Mouse (Mus musculus): Measurements from ENCODE around the gene Zfp963.
A peak's percentile ranks its signal among the peaks of the same experiment; 100 is the strongest.

Zfp963 gene

DNA sequence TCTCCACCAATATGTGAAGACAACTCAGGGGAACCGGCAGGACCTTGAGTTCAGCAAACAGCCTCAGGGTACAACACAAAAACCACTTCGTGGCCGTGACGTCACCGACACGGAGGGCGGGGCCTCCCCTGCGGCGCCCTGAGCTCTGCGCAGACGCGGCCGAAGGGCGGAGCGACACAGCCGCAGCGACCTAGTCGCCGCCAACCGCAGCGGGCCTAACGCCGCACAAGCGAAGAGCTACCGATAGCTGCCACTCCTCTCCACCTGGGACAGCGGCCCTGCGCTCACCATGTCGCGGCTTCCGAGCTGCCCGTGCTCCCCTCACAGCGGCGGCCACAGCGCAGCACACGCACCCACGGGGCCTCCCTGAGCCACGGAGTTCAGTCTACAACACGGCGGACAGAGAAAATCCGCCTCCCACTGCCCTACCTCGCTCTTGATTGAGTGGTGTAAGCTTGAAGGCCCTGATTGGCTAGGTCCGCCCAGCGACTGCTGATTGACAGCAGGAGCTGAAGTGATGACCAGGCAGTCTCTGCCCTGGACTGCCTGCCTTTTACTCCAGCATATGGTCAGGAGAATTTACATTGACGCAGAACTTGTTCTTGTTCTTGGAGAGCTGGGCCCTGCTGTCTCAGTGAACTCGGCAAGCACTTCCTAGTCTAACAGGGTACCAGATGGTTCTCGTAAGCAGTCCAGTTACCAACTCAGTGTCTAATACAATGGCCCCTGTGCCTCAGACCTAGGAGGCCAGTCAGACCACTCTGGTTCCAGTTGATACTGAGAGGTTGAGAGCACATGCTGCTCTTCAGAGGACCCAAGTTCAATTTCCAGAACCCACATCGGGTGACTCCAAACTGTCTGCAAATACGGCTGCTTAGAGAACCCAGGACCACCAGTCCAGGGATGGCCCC is at the start of gene Zfp963:
Gene Zfp963, minus strand, starts transcription at position 427 of the 911 bp plus-strand sequence.
- peak; percentile 98 for DNase-seq (ENCODE audit: low spot score)

DNA sequence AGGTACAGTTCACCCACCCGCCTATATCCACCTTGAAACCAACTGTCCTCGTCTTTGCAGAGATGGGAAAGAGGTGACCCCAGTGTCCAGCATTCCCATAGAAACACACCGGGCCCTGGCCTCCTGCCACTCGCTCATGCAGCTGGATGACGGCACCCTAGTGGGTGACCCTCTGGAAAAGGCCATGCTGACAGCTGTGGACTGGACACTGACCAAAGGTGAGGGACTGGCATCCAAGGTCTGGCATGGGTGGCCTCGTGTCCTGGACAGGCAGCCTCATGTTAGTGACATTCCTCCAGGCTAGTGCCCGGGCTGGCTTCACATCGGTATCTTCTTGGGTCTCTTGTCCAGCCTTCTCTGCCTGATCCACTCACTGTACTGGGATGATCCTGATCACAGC is 49.5 kb upstream of the Zfp963 start:
- DNase-seq (ENCODE audit: low spot score) = peak; percentile 45

DNA sequence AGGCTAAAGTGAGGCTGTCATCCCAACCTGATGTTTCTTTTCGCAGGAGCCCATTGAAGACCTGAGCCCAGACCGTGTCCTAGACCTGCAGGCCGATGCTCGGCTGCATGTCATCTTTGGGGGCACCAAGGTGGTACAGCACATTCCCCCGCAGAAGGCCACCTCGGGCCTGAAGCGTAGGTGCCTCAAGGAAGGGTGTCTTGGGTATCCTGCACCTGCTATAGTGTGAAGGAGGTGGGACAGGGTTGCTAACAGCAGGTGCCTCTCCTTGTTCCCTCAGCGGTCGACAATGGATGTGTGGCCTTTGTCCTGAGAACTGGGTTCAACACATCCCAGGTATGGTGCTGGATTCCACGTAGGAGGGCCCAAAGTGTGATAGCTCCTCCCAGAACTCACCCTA is 47.9 kb upstream of the Zfp963 start:
- DNase-seq (ENCODE audit: low spot score) = peak; percentile 31

DNA sequence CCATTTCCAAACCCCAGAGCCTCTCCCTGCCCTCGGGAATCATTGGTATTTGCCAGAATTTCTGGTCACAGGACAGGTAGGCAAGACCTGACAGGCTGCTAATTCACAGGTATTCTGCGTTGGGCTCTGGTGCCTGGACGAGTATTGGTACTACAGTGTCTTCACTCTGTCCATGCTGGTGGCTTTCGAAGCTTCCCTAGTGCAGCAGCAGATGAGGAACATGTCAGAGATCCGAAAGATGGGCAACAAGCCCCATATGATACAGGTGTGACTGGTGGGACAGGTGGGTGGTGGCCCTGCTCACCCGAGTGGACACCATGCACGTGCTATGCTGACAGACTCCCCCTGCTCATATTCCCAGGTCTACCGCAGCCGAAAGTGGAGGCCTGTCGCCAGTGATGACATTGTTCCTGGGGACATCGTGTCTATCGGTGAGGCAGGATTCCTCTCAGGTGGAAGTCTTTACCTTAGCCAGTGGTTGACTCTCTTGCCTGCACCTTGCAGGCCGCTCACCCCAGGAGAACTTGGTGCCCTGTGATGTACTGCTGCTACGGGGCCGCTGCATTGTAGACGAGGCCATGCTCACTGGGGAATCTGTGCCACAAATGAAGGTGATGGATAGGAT is 47.1 kb upstream of the Zfp963 start:
- peak; percentile 34 for DNase-seq (ENCODE audit: low spot score)

DNA sequence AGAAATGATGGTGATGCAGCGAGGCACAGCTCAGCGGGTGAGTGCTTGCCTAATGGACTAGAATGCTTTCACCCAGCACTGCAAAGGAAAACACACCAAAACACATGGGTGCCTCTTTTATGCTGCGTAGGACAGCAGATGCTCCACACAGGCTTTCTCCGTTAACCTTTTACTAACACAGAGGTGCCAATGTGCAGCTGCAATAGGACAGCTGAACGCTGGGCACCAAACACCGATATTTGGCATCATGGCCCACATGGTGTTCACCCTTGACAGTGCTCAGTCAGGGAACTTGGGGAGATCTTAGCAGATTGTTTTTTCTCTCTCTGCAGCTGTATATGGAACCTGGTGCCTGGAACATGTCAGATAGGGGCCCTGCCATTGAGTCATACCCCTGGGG is 45.1 kb upstream of the Zfp963 start:
- peak; percentile 27 for DNase-seq (ENCODE audit: low spot score)

DNA sequence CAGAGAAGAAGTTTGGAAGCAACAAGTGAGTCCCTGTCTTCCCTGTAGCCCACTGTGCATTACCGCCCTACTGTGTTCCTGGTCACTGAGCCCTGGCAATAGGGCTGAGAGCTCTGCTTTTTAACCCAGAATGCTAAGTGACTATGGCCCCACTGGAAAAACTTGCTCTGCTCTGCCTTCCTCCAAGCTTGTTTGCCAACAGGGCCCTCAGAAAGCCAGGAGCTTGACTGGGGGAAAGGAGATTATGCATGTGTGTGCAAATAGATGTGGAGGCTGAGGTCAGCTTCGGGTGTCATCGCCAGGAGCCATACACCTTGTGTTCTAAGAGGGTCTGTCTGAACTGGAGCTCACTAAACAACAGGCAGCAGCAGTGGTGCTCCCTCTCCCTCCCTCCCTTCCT is 44.3 kb upstream of the Zfp963 start:
- peak; percentile 27 for DNase-seq (ENCODE audit: low spot score)

DNA sequence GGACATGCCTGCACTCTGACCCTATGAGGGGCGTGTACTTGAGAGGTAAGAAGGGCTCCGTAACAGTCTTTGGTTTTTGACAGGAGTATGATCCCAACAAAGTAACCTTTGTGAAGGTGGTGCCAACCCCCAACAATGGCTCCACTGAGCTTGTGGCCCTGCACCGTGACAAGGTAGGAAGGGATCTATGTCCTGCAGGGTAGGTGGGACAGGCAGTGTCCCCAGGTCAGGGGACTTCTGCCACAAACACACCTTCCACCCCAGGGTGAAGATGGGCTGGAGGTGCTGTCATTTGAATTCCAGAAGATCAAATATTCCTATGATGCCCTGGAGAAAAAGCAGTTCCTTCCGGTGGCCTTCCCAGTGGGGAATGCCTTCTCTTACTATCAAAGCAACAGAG is 43.9 kb upstream of the Zfp963 start:
- DNase-seq (ENCODE audit: low spot score) = peak; percentile 36

DNA sequence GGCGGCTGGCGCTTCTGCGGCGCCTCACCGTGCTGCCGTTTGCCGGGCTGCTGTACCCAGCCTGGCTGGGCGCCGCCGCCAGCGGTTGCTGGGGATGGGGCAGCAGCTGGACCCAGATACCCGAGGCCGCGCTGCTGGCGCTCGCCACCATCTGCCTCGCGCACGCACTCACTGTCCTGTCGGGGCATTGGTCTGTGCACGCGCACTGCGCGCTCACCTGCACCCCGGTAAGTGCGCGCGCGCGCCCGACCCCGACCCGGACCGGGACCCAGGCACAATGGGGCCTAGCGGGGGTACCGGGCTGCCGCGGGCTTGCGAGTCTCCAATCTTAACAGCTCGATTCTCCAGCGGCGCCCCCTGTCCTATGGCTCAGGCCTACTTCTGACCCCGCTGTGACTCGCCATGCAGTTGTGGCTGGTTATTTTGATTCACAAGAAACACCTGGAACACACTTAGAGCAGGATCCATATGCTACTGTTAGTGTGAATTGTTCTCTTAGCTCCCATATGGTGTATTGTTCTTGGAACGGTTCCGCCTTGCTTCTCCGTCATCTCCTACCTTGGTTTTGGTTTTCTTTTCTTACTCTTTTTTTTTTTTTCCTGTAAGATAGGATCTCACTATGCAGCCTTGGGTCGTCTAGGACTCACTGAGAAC is 41.8 kb upstream of the Zfp963 start:
- DNase-seq (ENCODE audit: low spot score) = peak; percentile 75

DNA sequence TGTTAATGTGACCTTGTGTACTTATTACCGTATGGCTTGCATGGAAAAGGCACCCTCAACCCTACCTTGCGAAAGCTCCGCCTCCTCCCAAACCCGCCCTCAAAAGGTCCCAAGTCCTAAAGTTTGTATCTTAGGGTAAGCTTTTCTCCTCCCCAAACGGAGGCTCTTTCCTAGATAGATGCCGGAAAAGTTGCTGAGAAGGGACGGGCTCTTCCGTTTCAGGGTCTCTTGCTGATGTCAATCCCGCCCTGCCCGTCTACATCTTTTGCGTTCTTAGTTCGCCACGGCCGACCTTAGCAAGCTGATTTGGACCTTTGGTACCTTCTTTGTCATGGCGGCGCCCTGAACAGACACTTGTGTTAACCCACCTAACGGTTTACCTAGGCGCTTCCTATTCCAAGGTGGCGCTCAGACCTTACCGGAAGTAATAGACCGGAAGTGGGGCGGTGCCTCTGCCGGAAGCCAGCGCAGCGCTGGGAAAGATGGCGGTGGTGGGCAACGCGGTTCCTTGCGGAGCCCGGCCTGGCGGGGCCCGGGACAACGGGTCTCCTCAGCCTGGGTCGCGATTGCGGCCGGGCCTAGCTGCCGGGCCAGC is 41.1 kb upstream of the Zfp963 start, which contains the start of the genes Atp13a1 and Zfp866:
Gene Atp13a1, plus strand, starts transcription at position 391 of the 595 bp plus-strand sequence.
Gene Zfp866, minus strand, starts transcription at position 406 of the 595 bp plus-strand sequence.
- peak; percentile 89 for DNase-seq (ENCODE audit: low spot score)

DNA sequence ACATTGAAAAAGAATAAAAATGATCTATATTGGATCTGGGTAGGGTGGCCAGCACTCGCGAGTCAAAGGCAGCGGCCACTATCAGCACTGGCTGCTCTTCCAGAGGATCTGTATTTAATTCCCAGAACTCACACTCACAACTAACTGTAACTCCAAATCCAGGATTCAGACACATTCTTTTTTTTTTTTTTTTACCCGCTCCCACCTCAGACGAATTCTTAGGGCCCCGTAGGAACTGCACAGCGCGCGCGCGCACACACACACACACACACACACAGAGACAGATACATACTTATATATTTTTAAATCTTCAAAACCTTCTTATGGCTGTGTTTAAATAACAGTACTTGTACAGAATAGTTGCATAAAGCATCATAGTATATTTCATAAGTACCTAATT is 40.6 kb upstream of the Zfp963 start:
- DNase-seq (ENCODE audit: low spot score) = peak; percentile 42

DNA sequence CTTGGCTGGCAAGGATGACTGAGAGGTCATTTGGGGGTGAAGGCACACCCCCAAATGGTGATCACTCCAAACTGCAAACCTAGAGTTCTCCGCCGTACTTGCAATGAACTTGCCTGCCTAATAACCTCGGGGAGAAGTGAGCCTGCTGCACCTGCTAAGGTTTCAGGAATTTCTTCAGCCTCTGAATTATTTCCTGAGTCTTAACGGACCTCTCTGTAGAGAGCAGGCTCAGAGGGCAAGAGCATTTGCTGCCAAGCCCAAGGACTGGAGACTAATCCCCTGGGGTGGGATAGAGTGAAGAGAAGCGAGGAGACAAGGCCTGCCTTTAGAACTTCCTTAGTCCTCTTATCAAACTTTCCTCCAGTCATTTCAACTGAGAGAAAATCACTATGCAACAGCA is 40.0 kb upstream of the Zfp963 start:
- peak; percentile 29 for DNase-seq (ENCODE audit: low spot score)

DNA sequence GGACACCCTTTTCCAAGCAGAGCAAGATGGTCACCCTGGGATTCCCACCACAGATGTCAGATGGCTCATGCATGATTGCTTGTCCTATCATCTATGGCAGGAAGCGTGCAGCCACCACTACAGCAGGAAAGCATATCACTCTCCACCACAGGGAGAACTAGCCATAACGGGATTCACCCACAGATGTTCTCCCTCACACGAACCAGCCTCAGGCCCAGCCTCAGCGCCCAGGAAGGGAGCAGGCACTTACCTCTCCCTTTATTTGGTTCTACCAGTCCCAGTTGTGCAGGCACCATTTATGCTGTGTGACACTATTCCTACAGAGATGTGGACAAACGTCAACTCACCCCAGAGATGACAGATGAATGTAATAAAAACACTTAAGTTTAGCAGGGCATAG is 39.3 kb upstream of the Zfp963 start:
- peak; percentile 29 for DNase-seq (ENCODE audit: low spot score)

DNA sequence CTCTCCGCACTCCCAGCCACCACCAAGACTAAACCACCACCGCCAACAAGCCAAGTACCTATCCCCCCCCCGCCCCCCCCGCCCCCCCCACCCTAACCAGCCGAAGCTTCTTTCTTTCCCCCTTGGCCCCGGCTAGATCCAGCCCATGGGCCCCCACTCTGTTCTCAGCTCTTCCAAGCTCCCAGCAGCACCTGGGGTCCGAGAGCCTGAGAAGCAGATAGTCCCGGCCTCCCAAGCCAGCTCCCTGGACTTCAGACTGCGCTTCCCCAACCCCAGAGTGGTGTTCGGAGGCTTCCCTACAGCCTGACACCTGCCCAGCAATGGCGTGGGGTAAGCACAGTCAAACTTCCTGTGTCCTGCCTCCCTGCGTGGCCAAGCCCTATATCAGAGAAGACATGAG is 27.3 kb upstream of the Zfp963 start:
- DNase-seq (ENCODE audit: low spot score) = peak; percentile 39

DNA sequence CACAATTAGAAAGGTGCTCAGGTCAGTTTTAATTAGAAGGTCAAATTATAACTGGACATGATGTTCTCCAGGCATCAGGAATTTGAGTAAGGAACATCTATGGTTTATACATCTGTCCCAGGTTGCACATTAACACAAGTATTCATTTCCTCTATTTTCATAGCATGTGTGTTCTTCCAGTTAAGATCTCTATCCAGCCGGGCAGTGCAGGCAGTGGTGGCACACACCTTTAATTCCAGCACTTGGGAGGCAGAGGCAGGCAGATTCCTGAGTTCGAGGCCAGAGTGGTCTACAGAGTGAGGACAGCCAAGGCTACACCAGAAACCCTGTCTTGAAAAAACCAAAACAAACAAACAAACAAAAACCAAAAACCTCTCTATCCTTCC is 25.4 kb upstream of the Zfp963 start:
- peak; percentile 38 for DNase-seq (ENCODE audit: low spot score)

DNA sequence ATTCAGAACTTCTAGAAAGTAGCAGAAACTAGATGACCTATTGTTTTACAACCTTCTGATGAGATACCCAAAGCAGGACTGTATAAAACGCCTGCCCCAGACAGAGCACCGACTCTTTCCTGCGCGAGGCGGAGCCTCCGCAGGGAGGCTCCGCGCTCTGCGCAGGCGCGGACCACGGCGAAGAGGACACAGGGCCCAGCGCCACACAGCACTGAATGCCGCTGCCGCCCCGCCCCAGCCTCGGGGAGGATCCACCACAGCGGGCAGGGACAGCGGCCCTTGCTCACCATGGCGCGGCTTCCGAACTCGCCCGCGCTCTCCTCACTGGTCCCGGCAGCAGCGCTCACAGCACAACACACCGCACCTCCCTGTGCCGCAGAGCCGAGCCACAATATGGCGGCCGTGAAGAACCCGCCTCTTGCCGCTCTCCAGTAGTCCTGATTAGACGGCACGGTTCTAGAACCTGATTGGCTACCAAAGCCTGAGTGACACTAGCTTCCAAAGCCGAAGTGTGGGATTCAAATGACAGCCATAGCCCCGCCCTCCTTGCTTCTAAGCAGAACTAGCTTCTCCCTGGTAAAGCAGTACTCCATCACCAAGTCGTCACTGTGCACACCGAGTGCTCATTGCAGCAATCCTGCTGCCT is 24.9 kb upstream of the Zfp963 start, which contains the start of gene Gm20422:
Gene Gm20422, minus strand, starts transcription at position 384 of the 646 bp plus-strand sequence.
- peak; percentile 88 for DNase-seq (ENCODE audit: low spot score)

DNA sequence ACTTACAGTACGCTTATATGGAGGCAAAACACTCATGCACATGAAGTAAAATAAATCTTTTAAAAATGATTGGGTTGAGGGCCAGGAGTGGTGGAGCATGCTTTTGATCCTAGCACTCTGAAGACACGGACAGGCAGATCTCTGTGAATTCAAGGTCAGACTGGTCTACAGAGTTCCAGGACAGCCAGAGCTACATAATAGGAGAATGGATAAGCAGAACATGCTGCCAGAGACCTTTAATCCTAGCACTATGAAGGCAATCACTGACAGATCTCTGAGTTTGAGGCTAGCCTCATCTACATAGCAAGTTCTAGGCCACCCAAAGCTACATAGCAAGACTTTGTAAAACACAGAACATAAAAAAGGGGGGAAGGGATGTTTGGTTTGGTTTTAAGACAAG is 22.3 kb upstream of the Zfp963 start:
- peak; percentile 10 for DNase-seq (ENCODE audit: low spot score)

DNA sequence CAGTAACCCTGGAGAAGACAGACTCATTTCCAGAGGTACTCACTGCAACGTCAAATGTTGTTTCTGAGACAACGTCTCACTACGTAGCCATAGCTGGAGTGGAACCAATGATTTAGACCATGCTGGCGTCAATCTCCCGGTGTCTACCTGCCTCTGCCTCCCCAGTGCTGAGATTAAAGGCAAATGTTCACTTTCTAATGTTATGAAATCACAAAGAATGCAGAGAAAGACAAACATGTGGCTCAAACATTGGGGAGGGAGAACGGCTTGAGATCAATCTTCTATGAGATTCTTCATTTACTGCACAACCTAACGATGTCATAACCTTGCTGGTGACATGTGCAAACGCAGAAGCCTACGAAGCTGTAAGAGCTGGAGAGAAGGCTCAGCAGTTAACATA is 21.5 kb upstream of the Zfp963 start:
- DNase-seq (ENCODE audit: low spot score) = peak; percentile 9

DNA sequence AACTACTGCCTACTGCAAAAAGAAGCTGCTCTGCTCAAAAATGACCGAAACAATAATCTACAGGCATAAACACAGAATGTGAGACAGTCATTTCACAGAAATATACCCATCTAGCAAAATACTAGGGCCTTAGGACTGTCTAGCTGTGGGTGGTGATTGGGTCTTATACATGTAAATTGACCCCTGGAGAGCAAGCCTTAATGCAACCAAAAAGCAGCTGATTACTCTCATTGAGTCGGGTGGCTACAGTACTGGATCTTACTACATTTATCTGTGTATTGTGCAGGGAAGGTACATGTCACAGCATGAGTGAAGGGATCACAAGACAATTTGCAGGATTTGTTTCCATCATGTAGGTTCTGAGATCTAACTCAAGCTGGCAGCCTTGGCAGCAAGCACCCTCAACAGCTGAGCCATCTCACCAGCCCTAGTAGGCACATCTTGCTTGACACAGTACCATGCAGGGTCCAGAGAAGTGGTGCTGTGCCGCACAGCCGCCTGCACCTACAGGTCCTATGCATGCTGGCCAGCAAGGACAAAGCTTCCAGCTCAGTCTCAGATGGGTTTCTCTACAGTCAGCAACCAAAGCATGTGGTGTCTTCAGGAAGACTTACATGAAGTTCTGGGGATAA is 12.2 kb upstream of the Zfp963 start:
- peak; percentile 25 for DNase-seq (ENCODE audit: low spot score)

DNA sequence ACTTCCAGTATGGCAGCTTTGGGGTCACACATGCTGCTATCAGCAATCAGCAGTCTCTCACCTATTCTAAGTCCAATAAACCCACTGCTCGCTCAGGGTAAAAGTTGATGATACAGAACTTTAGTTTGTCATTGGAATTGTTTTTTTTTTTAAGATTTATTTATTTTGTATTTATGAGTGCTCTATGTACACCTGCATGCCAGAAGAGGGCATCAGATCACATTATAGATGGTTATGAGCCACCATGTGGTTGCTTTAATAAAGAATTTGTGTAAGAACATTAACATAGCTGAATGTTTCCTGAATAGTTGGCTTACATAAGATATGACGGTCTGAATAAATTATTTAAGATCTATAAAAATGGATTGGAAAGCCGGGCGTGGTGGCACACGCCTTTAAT is 8.5 kb upstream of the Zfp963 start:
- no peak for DNase-seq (ENCODE audit: low spot score)

DNA sequence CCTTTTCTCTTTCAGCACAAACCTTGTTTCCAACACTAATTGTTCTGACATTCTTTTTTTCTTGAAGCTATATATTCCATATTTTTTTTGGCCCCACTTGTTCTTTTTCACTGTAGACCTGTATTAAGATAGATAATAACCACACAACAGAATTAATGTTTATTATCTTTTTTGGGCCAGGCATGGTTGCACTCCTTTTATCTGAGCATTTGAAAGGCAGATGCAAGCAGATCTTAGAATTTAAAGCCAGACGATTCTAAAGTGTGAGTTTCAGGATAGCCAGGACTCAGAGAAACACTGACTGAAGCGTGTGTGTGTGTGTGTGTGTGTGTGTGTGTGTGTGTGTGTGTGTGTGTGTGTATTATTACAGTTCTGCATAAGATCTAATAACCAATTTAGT is 2.7 kb upstream of the Zfp963 start:
- no peak for DNase-seq (ENCODE audit: low spot score)

DNA sequence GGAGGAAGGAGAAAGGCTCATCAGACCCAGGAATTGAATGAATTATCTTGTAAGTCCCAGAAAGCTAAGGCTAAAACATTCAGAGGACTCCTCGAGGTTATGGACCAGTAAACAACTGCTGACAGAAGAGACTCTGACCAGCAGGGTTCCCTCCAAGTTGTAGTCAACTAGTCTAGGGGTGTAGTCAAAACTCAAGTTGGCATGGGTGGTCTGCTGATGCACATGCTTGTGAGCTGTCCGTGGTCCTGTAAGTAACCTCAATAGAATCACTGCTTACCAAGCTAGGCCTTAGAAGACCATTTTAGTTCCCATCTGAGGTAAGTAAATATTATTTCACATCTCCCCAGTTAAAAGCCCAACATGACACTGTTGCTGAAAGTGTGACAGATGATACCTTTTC is 8.5 kb downstream of the Zfp963 start:
- DNase-seq (ENCODE audit: low spot score) = no peak

Data from testis, postnatal 10 days (tissue).